Mouse (Mus musculus) cerebellum, postnatal 25 days (tissue): Measurements from ENCODE around the gene Tcf12.

Experiments used
- DNase-seq, 2 experiments: peaks; one replicate each; pipeline ENCODE4 v3.0.0; 2021; ENCODE audit warnings: mixed read lengths in 2 of 2

Gene Tcf12

GRCm38 (mm10) chr9:71897399-71897798 lies 214.3 kb downstream of the Tcf12 start:
- DNase-seq: no peak

GRCm38 (mm10) chr9:71895931-71896724 lies 215.5 kb downstream of the Tcf12 start:
- no peak for DNase-seq

- DNase-seq: no peak
Measured at GRCm38 (mm10) chr9:71895291-71895690, 216.4 kb downstream of the Tcf12 start.

GRCm38 (mm10) chr9:71894943-71895286 lies 216.8 kb downstream of the Tcf12 start:
- DNase-seq: no peak

- DNase-seq: no peak
Measured at GRCm38 (mm10) chr9:71894246-71894942, 217.3 kb downstream of the Tcf12 start.

- no peak for DNase-seq
Measured at GRCm38 (mm10) chr9:71888450-71888849, 223.2 kb downstream of the Tcf12 start.

- no peak for DNase-seq
Measured at GRCm38 (mm10) chr9:71880629-71881028, 231.0 kb downstream of the Tcf12 start.

GRCm38 (mm10) chr9:71879972-71880371 lies 231.7 kb downstream of the Tcf12 start:
- DNase-seq: no peak

GRCm38 (mm10) chr9:71879415-71879814 lies 232.3 kb downstream of the Tcf12 start:
- no peak for DNase-seq

- DNase-seq: no peak
Measured at GRCm38 (mm10) chr9:71877867-71878266, 233.8 kb downstream of the Tcf12 start.

GRCm38 (mm10) chr9:71874761-71875160 lies 236.9 kb downstream of the Tcf12 start:
- DNase-seq: no peak

GRCm38 (mm10) chr9:71874035-71874572 lies 237.6 kb downstream of the Tcf12 start:
- no peak for DNase-seq

- DNase-seq: no peak
Measured at GRCm38 (mm10) chr9:71863338-71863737, 248.3 kb downstream of the Tcf12 start.

GRCm38 (mm10) chr9:71861629-71862028 lies 250.0 kb downstream of the Tcf12 start:
- DNase-seq: no peak

GRCm38 (mm10) chr9:71857926-71858325 lies 253.7 kb downstream of the Tcf12 start:
- peak in 1 of 2 experiments; percentile 25 for DNase-seq

- DNase-seq: no peak
Measured at GRCm38 (mm10) chr9:71853904-71854303, 257.8 kb downstream of the Tcf12 start.

- no peak for DNase-seq
Measured at GRCm38 (mm10) chr9:71850283-71850682, 261.4 kb downstream of the Tcf12 start.

- no peak for DNase-seq
Measured at GRCm38 (mm10) chr9:71848392-71848791, 263.3 kb downstream of the Tcf12 start.

GRCm38 (mm10) chr9:71847921-71848320 lies 263.8 kb downstream of the Tcf12 start:
- no peak for DNase-seq

- DNase-seq: no peak
Measured at GRCm38 (mm10) chr9:71841850-71842249, 269.8 kb downstream of the Tcf12 start.

GRCm38 (mm10) chr9:71837366-71837765 lies 274.3 kb downstream of the Tcf12 start:
- peak; percentile 28 to 59 for DNase-seq

GRCm38 (mm10) chr9:71836366-71836765 lies 275.3 kb downstream of the Tcf12 start:
- no peak for DNase-seq

- no peak for DNase-seq
Measured at GRCm38 (mm10) chr9:71835203-71835815, 276.4 kb downstream of the Tcf12 start.

- no peak for DNase-seq
Measured at GRCm38 (mm10) chr9:71834707-71835106, 277.0 kb downstream of the Tcf12 start.
